Mouse (Mus musculus) lung, embryonic 15.5 days (tissue): ENCODE results near the gene E030018B13Rik. TPM values are rescaled to one million over a fixed set of nuclear protein-coding genes. Genes with fewer than 3 reads are reported as not detected.

ENCODE experiments used
- ATAC-seq: fragments of 200-750 bp; cut with Nextera tagmentation; 2 replicates; pipeline ENCODE4 v1.8.0; 2017; ENCODE audit warnings: moderate number of reproducible peaks, borderline replicate concordance; ENCODE audit not compliant: low FRiP score, low TSS enrichment; ENCODE audit errors: extremely low read depth
- H3K27ac ChIP-seq: fragments of 300-500 bp; sonication (generic); 2 replicates; pipeline ENCODE4 v1.5.1; 2015; ENCODE audit warnings: moderate library complexity, mild to moderate bottlenecking, inconsistent platforms
- H3K27me3 ChIP-seq: fragments of 300-500 bp; sonication (generic); 2 replicates; pipeline ENCODE4 v1.6.1; 2015; ENCODE audit warnings: inconsistent platforms
- H3K36me3 ChIP-seq: fragments of 300-500 bp; sonication (generic); 2 replicates; pipeline ENCODE4 v1.6.1; 2015; ENCODE audit warnings: inconsistent platforms
- H3K4me1 ChIP-seq: fragments of 300-500 bp; sonication (generic); 2 replicates; pipeline ENCODE4 v1.6.1; 2015; ENCODE audit warnings: inconsistent platforms
- H3K4me2 ChIP-seq: fragments of 300-500 bp; sonication (generic); 2 replicates; pipeline ENCODE4 v1.6.1; 2015; ENCODE audit warnings: inconsistent platforms, mild to moderate bottlenecking, moderate library complexity
- H3K4me3 ChIP-seq: fragments of 300-500 bp; sonication (generic); 2 replicates; pipeline ENCODE4 v1.5.1; 2015; ENCODE audit warnings: mild to moderate bottlenecking, inconsistent platforms
- H3K9ac ChIP-seq: fragments of 300-500 bp; sonication (generic); 2 replicates; pipeline ENCODE4 v1.6.1; 2015; ENCODE audit warnings: inconsistent platforms
- H3K9me3 ChIP-seq: fragments of 300-500 bp; sonication (generic); 2 replicates; pipeline ENCODE4 v1.6.1; 2016; ENCODE audit warnings: inconsistent platforms
- WGBS: fragments of 180-500 bp; shearing (Covaris S2); methylation state at CpG from one replicate; pipeline ENCODE4 v1.1.7; 2015; 5-methylcytosine and 5-hydroxymethylcytosine counted together
- polyA plus RNA-seq: library from polyadenylated mRNA; unstranded; fragments of >200 nt; fragmentation: Nextera tagmentation; extraction: Ambion mirVana; gene quantifications from 2 replicates; pipeline ENCODE4 v1.2.1, GENCODE M21; 2015

The E030018B13Rik gene
- 0.15 and 0.26 TPM in 2 replicates for polyA plus RNA-seq

DNA sequence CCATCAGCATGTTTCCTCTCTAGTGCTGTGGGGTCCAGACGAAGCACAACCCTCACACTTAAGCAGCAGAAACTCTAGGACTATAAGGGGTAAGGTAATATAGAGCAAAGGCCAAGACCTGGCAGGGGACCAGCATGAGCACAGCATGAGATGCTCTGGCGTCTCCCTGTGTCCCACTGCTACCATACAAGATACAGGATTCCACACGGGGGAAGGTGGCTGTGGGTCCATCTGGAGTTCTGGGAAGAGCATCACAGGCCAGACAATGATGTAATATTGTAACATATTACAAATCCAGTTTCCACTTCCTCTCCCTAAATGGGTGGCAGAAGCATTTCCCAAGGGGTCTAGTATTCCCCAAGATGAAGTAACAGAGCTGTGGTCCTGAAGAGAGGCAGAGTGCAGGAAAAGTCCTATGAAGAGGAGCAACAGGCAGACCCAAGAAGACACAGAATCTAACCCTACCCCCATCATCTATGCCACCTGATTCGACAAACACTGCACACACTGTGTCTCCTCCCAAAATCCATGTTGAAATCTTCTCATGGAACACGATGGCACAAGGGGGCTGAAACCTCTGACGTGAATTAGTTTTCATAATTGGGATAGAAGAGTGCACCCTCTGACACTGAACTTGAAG, at the start of gene E030018B13Rik:
TSS of gene E030018B13Rik (plus strand) at position 590 of the 640 bp plus-strand sequence.
- no peaks in the 10 kb centered on the region for H3K9me3 ChIP-seq

DNA sequence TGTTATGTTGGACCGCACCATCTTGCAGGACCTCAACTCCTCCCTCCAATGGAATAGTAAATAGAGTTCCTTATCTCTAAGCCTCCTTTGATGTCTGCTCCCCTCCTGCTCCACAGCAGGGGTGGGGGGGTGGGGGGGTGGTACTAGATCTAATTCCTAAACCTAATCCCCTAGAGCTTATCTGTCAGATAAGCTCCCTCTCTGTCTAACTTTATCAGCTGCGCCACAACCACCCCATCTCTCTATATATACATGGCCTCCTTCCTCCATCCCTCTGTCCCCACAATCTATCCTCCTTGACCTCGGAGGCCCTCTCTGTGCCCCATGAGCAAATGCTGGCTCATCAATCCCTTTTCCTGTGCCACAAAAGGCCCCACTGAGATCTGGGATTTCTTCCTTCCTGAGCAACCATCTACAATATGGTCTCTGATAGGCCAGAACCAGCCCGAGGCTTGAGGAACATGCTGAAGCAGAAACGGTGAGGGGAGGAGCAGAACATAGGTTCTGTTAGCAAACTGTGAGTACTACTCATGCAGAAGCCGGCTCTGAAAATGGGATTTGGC, 48.2 kb upstream of the E030018B13Rik start:
- Histone ChIP-seq H3K4me1 (no peaks in the 10 kb centered on the region), H3K4me3 (no peak overlapping the region), H3K36me3 (no peaks in the 10 kb centered on the region), H3K27ac (no peak overlapping the region), H3K4me2 (no peak overlapping the region), H3K9me3 (no peaks in the 10 kb centered on the region), H3K9ac (no peak overlapping the region), H3K27me3 (no peaks in the 10 kb centered on the region)
- no peak for ATAC-seq
- WGBS, result 29% methylated on average over 6 of the region's 6 CpGs

More for the DNA sequence above, at the start of gene E030018B13Rik:
- Histone ChIP-seq H3K27ac (no peak within 1 kb of the TSS), H3K4me2 (no peak within 1 kb of the TSS), H3K27me3 (no peaks in the 10 kb centered on the region), H3K4me3 (no peak within 1 kb of the TSS), H3K36me3 (no peaks in the 10 kb centered on the region), H3K4me1 (peaks cover 61% of the 10 kb centered on the region), H3K9ac (no peak within 1 kb of the TSS)
- WGBS, result 81% methylated on average over 6 of the region's 6 CpGs
- ATAC-seq, result no peak

DNA sequence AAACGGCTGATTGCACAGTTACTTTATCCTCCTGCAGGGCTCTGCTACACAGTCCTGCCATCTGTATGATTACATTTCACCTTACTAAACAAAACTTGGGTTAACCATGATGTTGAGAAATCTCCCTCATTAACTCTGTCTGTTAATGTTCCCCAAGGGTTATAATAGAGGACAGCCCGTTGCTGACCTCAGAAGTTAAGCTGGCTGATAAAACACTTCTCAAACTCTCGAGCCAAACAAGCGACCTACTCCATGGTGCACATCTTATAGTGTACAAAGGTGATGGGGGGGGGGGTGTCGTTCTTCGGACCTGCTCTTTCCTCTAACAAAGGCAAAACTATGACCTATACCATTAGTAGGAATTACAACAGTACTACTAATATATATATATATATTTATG, 45.0 kb upstream of the E030018B13Rik start:
- Histone ChIP-seq H3K9ac (no peak overlapping the region), H3K4me1 (no peaks in the 10 kb centered on the region), H3K36me3 (no peaks in the 10 kb centered on the region), H3K4me3 (no peak overlapping the region), H3K27me3 (no peaks in the 10 kb centered on the region), H3K4me2 (no peak overlapping the region), H3K9me3 (no peaks in the 10 kb centered on the region), H3K27ac (no peak overlapping the region)
- 72% methylated on average over 6 of the region's 6 CpGs for WGBS
- ATAC-seq, result no peak

DNA sequence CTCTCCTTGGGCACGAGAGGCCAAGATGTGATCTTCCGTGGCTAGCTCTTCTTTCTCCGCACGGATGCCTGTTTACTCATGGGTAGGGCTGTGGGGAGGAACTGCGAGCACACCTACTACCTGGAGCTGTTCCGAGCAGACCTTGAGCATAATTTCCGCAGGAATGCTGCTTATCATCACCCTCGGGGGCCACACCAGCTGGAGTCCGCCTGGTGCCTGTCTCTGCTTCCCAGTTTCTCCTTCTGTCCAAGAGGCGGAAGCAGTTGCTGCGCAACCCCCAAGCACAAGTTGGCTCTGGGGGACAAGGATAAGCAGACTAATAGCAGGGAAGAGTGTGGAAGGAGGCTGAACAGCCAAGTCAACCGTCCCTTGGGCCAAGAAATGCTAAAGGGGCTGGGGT, 42.8 kb upstream of the E030018B13Rik start:
- no peaks in the 10 kb centered on the region for H3K9me3 ChIP-seq
- peaks cover 3% of the 10 kb centered on the region; the same call in 1 of the 2 replicates for H3K4me1 ChIP-seq
- no peak for ATAC-seq
- no peak overlapping the region for H3K27ac ChIP-seq
- H3K9ac ChIP-seq, result no peak overlapping the region
- no peak overlapping the region for H3K4me3 ChIP-seq
- no peak overlapping the region for H3K4me2 ChIP-seq
- no peaks in the 10 kb centered on the region for H3K27me3 ChIP-seq
- 33% methylated on average over 12 of the region's 12 CpGs for WGBS
- H3K36me3 ChIP-seq, result no peaks in the 10 kb centered on the region

DNA sequence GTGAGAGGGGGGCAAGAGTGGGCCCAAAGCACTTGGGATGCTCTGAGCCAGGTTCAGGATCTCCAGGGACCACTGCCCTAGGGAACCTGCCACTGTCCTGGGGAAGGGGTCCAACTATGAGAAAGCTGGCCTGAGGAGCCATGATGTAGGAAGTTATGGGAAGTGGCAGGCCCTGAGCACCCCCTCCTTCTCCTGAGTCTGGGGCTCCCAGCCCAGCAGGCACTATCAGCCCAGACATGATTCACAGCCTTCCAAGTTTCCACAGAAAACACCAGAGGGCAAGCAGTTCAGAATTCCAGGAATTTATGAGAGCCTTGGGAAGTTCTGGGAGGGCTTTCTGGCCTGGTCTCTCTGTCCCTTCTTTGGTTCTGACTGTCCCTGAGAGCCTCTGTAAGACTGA, 41.0 kb upstream of the E030018B13Rik start:
- Histone ChIP-seq H3K9ac (no peak overlapping the region), H3K4me2 (no peak overlapping the region), H3K27ac (no peak overlapping the region), H3K36me3 (no peaks in the 10 kb centered on the region), H3K9me3 (no peaks in the 10 kb centered on the region), H3K4me3 (no peak overlapping the region), H3K27me3 (no peaks in the 10 kb centered on the region), H3K4me1 (peaks cover 3% of the 10 kb centered on the region; the same call in 1 of the 2 replicates)
- 0 out of 2 replicates have a peak, but pooled peaks have one; percentile 31 for ATAC-seq

DNA sequence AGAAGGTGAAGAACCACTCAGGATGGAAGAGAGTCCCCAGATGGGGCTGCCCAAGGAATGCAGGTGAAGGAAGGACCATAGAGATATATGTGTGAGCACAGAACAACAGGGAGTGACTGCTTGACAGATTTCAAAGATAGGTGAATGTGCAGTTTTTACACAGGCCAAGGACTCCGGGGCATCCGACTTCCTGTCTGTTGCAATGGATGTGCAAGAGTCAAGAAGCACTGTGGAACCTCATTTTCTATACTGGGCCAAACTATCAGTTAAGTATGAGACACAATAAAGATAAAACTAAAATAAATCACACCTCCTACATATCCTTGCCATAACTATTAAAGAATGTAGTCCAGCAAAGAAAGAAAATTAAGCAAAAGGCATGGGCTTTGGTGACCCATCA, 40.0 kb upstream of the E030018B13Rik start:
- WGBS, result 65% methylated on average over 2 of the region's 2 CpGs
- Histone ChIP-seq H3K36me3 (no peaks in the 10 kb centered on the region), H3K4me3 (no peak overlapping the region), H3K27ac (no peak overlapping the region), H3K4me2 (no peak overlapping the region), H3K4me1 (peaks cover 3% of the 10 kb centered on the region; the same call in 1 of the 2 replicates), H3K27me3 (no peaks in the 10 kb centered on the region), H3K9me3 (no peaks in the 10 kb centered on the region), H3K9ac (no peak overlapping the region)
- ATAC-seq, result no peak

DNA sequence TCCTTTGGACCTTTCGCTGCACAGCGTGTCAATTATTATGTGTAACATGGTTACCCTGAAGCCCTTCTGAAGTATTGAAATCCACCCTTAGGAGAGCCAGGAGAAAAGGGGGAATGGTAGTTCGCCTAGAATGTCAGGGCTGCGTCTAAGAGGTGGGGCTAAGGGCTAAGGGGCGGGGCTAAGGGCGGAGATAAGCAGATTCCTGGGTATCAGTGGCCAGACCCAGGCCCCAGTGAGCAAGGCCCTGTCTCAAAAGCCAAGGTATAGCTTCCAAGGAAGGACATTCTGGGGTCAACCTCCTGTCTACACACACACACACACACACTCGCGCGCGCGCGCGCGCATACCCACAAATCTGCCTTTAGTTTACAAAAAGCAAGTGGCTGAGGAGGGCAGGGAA, 39.0 kb upstream of the E030018B13Rik start:
- 24% methylated on average over 14 of the region's 14 CpGs for WGBS
- no peaks in the 10 kb centered on the region for H3K27me3 ChIP-seq
- H3K4me3 ChIP-seq, result no peak overlapping the region
- no peak overlapping the region for H3K27ac ChIP-seq
- H3K9me3 ChIP-seq, result no peaks in the 10 kb centered on the region
- H3K9ac ChIP-seq, result no peak overlapping the region
- peaks cover 3% of the 10 kb centered on the region; the same call in 1 of the 2 replicates for H3K4me1 ChIP-seq
- no peaks in the 10 kb centered on the region for H3K36me3 ChIP-seq
- H3K4me2 ChIP-seq, result peak overlapping the region; percentile 33
- ATAC-seq, result no peak; the same call in 1 of the 2 replicates

DNA sequence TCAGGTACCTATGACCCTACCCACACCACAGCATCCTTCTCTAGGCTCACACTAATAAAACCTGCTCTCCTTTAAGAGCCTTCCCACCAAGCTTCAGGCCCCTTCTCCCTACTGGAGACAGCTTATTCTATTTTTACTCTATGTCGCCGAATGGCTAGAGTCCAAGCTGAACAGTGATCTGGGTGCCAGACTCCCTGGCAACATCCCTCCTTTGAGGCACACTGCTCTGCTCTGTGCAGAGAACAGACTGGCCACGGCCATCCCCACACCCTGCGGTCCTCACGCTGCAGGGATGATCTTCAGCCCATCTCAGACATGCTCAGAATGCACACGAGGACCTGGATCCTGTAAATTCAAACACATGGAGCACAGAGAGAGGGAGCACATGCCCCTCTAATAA, 37.1 kb upstream of the E030018B13Rik start:
- WGBS, result 72% methylated on average over 6 of the region's 6 CpGs
- no peak for ATAC-seq

DNA sequence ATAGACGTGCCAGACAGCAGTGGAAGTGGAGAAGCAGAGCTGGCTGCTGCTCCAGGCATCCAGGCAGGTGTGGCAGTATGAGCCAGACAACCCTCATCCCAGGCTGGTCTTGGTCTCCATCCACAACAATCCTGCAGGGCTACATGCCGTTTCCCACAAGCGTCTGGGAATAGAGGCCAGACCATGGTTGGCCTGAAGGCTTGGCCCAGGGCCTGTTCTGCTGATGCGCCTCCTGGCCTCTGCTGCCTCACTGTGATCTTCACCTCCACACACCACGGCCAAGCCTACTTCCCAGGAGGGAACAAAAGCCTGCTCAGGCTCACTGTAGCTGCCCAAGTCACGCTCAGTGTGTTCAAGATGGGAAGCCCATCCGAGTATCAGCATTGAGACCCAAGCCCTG, 33.9 kb upstream of the E030018B13Rik start:
- no peak overlapping the region for H3K4me2 ChIP-seq
- H3K4me3 ChIP-seq, result no peak overlapping the region
- H3K27me3 ChIP-seq, result no peaks in the 10 kb centered on the region
- ATAC-seq, result no peak
- peaks cover under 1% of the 10 kb centered on the region; the same call in 1 of the 2 replicates for H3K4me1 ChIP-seq
- 80% methylated on average over 7 of the region's 7 CpGs for WGBS
- H3K9ac ChIP-seq, result no peak overlapping the region
- H3K27ac ChIP-seq, result no peak overlapping the region
- no peaks in the 10 kb centered on the region for H3K36me3 ChIP-seq
- no peaks in the 10 kb centered on the region for H3K9me3 ChIP-seq

More for the DNA sequence above, 37.1 kb upstream of the E030018B13Rik start:
- Histone ChIP-seq H3K4me2 (no peak overlapping the region), H3K9ac (no peak overlapping the region), H3K36me3 (no peaks in the 10 kb centered on the region), H3K27ac (no peak overlapping the region), H3K9me3 (no peaks in the 10 kb centered on the region), H3K4me3 (no peak overlapping the region), H3K4me1 (peaks cover 3% of the 10 kb centered on the region; the same call in 1 of the 2 replicates), H3K27me3 (no peaks in the 10 kb centered on the region)

DNA sequence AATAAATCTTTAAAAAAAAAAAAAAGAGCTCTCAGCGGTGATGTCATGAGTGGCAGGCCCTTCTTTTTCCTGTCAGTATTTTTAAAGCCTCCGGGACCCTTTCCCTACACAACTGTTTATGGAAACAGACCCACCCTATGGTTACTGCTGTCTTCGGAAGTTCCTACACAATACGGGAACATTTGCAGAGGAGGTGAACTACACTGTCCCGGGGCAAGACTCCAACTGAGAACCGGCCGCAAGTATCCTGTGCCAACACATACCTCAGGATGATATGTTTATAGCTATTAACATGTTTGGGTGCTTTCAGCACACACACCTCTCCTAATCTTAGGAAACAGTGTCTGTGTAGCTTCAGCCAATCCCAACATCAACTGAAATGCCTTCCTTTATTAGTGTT, 31.6 kb upstream of the E030018B13Rik start:
- Histone ChIP-seq H3K4me2 (no peak overlapping the region), H3K36me3 (peaks cover 1% of the 10 kb centered on the region; the same call in 1 of the 2 replicates), H3K4me1 (0 out of 2 replicates have a peak, but pooled peaks cover 7% of the 10 kb centered on the region), H3K9ac (no peak overlapping the region), H3K9me3 (no peaks in the 10 kb centered on the region), H3K4me3 (no peak overlapping the region), H3K27me3 (no peaks in the 10 kb centered on the region), H3K27ac (no peak overlapping the region)
- ATAC-seq, result no peak
- 61% methylated on average over 7 of the region's 7 CpGs for WGBS

DNA sequence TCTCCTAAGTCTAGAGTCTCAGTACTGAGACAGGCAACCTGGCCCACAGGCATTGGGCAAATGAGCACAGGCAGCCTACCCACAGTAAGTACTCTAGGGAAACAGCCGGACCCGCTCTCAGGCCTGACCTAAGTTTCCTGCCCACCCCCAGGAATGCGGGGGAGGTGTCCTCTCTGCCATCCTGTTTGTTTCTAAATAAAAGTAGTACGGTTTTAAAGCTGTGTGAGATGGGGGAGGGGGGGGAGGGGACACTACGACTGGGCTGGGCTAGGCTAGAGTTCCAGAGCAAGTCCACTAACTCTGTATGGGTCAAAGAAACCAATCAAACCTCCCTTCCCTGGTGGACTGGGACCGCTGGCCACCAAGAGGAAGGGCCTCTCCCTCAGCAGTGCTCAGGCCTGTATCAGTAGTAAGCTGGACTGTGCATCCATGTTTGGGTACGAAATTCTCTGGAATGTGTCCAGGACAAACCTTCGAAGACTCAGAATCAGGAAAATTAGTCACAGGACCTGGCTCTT, 29.6 kb upstream of the E030018B13Rik start:
- WGBS, result 47% methylated on average over 8 of the region's 8 CpGs
- Histone ChIP-seq H3K36me3 (peaks cover 6% of the 10 kb centered on the region), H3K4me3 (no peak overlapping the region), H3K27me3 (no peaks in the 10 kb centered on the region), H3K9ac (no peak overlapping the region), H3K9me3 (no peaks in the 10 kb centered on the region), H3K27ac (no peak overlapping the region; the same call in 1 of the 2 replicates), H3K4me2 (no peak overlapping the region), H3K4me1 (0 out of 2 replicates have a peak, but pooled peaks cover 7% of the 10 kb centered on the region)
- peak; percentile 16; the same call in 1 of the 2 replicates for ATAC-seq

DNA sequence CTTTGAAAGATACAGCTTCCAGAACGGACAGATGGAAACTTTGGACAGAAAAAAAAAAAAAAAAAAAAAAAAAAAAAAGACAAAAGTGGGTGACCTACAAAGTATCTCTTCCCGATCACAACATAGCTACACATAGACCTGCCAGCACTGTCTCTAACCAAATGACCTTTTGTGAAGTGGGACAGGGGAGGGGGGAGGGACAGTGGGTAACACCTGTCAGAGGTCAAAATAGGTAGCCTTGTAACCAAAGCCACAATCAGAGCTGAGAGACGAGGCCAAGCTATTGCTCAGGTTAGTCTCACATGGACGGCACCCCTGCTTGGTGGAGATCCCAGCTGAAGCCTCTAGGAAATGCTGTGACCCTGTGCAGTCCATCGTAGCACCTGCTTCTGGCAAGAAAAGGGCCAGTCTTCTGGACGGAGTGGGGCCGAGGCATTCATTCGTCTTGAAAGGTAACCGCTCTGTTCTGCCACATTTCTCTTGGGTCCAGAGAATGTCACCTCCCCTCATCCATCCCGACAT, 29.0 kb upstream of the E030018B13Rik start:
- no peak overlapping the region for H3K27ac ChIP-seq
- no peak overlapping the region for H3K9ac ChIP-seq

More for the DNA sequence above, 29.0 kb upstream of the E030018B13Rik start:
- Histone ChIP-seq H3K4me3 (no peak overlapping the region), H3K4me1 (0 out of 2 replicates have a peak, but pooled peaks cover 7% of the 10 kb centered on the region), H3K9me3 (no peaks in the 10 kb centered on the region), H3K36me3 (peaks cover 6% of the 10 kb centered on the region), H3K27me3 (no peaks in the 10 kb centered on the region), H3K4me2 (no peak overlapping the region)
- ATAC-seq, result no peak
- whole genome bisulfite sequencing, result 86% methylated on average over 10 of the region's 10 CpGs
